Mouse (Mus musculus) heart, adult 2 months (tissue): ENCODE measurements around the gene Fto.

Experiments
- CTCF ChIP-seq: fragments of 200-600 bp; IDR thresholded peaks from 2 replicates; pipeline ENCODE4 v1.8.1; 2022; ENCODE audit warnings: antibody characterized with exemption, mild to moderate bottlenecking, moderate library complexity
- POLR2A ChIP-seq: fragments of 200-500 bp; IDR thresholded peaks from 2 replicates; pipeline ENCODE4 v1.6.1; 2011; ENCODE audit warnings: mild to moderate bottlenecking, low read depth, low read length, control low read depth; ENCODE audit not compliant: insufficient read depth

DNA sequence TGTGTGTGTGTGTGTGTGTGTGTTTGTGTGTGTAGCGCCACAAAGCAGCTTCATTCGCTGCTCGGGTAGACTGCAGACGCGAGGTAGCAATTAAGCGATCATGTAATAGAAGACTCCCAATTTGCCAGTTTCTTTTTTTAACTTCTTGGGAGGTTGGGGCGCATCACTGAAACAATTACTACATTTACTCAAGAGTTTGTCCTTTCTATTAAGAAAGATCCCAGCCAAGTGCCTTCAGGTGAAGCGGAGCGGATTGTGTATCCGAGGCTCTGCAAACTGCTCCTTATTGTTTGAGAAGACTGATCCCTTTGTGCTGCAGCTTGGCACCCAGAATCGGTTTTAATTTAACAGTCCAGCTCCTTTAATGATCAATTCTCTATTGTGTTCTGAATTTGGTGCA lies 70.5 kb downstream of the Fto start:
- TF ChIP-seq POLR2A (no peak), CTCF (no peak)
